1 mouse cellular context compared by ENCODE assay signal in the genomic region with DNA sequence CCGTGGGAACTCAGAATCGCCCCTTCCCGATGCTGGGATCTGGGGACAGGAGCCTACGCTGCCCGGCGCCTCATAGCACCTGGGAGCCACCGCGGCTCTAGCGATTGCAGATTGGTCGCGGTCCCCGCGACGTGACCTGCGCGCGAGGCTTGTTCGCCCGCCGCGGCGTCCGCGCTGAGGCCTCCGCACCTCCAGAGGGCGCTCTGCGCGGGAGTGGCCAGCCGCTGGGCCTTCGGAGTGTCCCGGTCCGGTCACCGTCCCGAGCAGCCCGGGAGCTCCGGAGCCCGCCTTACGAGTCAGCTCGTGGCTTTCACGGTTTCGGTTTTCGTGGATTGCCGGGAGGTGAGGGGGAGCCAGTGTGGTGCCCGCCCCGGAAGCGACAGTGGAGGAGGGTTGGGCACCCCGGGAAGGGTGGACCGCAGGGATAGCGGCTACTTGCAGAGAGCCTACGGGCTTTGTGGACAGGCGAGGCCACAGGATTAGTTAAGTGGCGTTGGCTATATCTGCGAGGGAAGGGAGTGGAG.
A peak's percentile ranks its signal among the peaks of the same experiment; 100 is the strongest.
TF ChIP-seq lines count a peak whose summit lies in the region.

No protein-coding gene starts in this region.

TF ChIP-seq in CH12.LX, 34 proteins besides CTCF, POLR2A, EP300 and RAD21 (continued from another document):
- TF ChIP-seq KAT2A (IDR thresholded peaks at IDR 0.05; ENCODE audit: insufficient replicate concordance, low read length) (peak; percentile 71; the same call in 1 of the 2 replicates), USF2 (conservative IDR thresholded peaks at IDR 0.05; ENCODE audit: low read depth, low read length) (no peak), E2F4 (IDR thresholded peaks at IDR 0.05; ENCODE audit: insufficient replicate concordance, low read depth, low read length) (peak; percentile 53; the same call in 1 of the 2 replicates), ZNF384 (IDR thresholded peaks at IDR 0.05; ENCODE audit: low read depth, low read length) (0 out of 2 replicates have a peak, but pooled peaks have one; percentile 11), SMC3 (IDR thresholded peaks at IDR 0.05; ENCODE audit: low read depth, low read length) (no peak), NELFE (IDR thresholded peaks at IDR 0.05; ENCODE audit: low read depth, low read length) (peak; percentile 84), USF1 (IDR thresholded peaks at IDR 0.05; ENCODE audit: low read depth, low read length) (no peak), RCOR1 (conservative IDR thresholded peaks at IDR 0.05; ENCODE audit: low read depth, low read length) (no peak; the same call in 1 of the 2 replicates), MAFK (IDR thresholded peaks at IDR 0.05; ENCODE audit: insufficient replicate concordance, low read length) (no peak), CHD2 (IDR thresholded peaks at IDR 0.05; ENCODE audit: low read length) (0 out of 2 replicates have a peak, but pooled peaks have one; percentile 36), PAX5 (IDR thresholded peaks at IDR 0.05; ENCODE audit: low read length) (no peak), UBTF (IDR thresholded peaks at IDR 0.05; ENCODE audit: low read depth, low read length) (peak; percentile 90), GABPA (IDR thresholded peaks at IDR 0.05; ENCODE audit: insufficient replicate concordance, low read depth, low read length) (peak; percentile 81), IRF4 (IDR thresholded peaks at IDR 0.05; ENCODE audit: low read depth, low read length) (peak; percentile 89), NRF1 (IDR thresholded peaks at IDR 0.05; ENCODE audit: low read depth, low read length) (peak; percentile 77), TBP (conservative IDR thresholded peaks at IDR 0.05; ENCODE audit: low read depth, low read length) (no peak), MAX (IDR thresholded peaks at IDR 0.05; ENCODE audit: low read length) (peak; percentile 76), ZC3H11A (IDR thresholded peaks at IDR 0.05; ENCODE audit: low read depth, low read length) (no peak), TCF12 (IDR thresholded peaks at IDR 0.05; ENCODE audit: low read depth, low read length) (peak; percentile 89), JUND (conservative IDR thresholded peaks at IDR 0.05; ENCODE audit: low read depth, low read length) (no peak), BHLHE40 (IDR thresholded peaks at IDR 0.05; ENCODE audit: low read depth, low read length) (peak; percentile 57), JUN (IDR thresholded peaks at IDR 0.05; ENCODE audit: insufficient read depth, low read depth, low read length) (no peak), POLR2AphosphoS2 (IDR thresholded peaks at IDR 0.05; ENCODE audit: low read depth, low read length) (no peak), CHD1 (IDR thresholded peaks at IDR 0.05; ENCODE audit: low read depth, low read length) (no peak), MAZ (IDR thresholded peaks at IDR 0.05; ENCODE audit: low read depth, low read length) (peak; percentile 78), MXI1 (IDR thresholded peaks at IDR 0.05; ENCODE audit: low read depth, low read length) (peak; percentile 81), MEF2A (IDR thresholded peaks at IDR 0.05; ENCODE audit: borderline replicate concordance, low read depth, low read length) (peak; percentile 75), ETS1 (conservative IDR thresholded peaks at IDR 0.05; ENCODE audit: low read depth, low read length) (0 out of 2 replicates have a peak, but pooled peaks have one; percentile 10)
